Mouse (Mus musculus) C2C12 (cell line): ENCODE data around the gene Rnd3.

Experiments
- CTCF ChIP-seq: IDR thresholded peaks from one replicate; pipeline ENCODE4 v1.5.1; 2011; ENCODE audit not compliant: control insufficient read depth, insufficient read depth, insufficient read length
- MAX ChIP-seq: IDR thresholded peaks from one replicate; pipeline ENCODE4 v1.6.1; 2011; ENCODE audit warnings: mild to moderate bottlenecking, control low read depth
- MYOD1 ChIP-seq: IDR thresholded peaks from one replicate; pipeline ENCODE4 v1.6.1; 2011; ENCODE audit warnings: low read depth; ENCODE audit not compliant: control insufficient read depth, insufficient read length
- MYOG ChIP-seq: IDR thresholded peaks from one replicate; pipeline ENCODE4 v1.6.1; 2011; ENCODE audit not compliant: control insufficient read depth, insufficient read length; ENCODE audit errors: extremely low read depth
- USF1 ChIP-seq: IDR thresholded peaks from one replicate; pipeline ENCODE4 v1.6.1; 2011; ENCODE audit warnings: low read depth, mild to moderate bottlenecking, control low read depth, moderate library complexity

DNA sequence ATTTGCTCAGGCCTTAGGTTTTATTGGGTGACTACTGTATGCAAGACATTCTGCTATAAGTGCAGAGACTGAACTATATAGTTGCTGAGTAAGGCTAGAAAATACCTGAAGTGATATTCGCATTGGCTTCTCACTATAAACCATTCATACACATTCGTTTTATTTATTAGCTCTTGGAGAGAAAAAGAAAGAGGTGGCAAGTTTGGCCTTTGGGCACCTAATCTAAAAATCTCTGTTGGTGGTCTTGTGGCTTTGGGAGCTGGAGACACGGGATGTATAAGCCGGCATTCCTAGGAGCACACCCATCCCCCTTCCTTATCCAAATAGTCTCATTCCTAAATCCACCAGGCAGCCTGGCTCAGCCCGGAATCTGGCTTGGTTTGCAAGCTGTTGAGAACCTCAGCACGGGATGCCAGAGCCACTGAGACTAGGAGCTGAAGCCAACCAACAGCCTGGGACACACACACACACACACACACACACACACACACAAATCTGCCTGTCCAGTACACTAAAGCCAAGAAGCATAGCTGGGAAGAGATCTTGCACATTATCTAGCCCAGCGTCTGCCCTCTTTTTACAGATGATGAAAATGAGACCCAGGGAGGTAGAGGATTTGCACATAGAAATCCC, 3.0 kb downstream of the Rnd3 start:
- no peak for TF ChIP-seq CTCF
- no peak for TF ChIP-seq MAX
- TF ChIP-seq USF1 = no peak
- no peak for TF ChIP-seq MYOD1
- TF ChIP-seq MYOG = no peak
